Mouse (Mus musculus): ENCODE data around the gene Clspn.

Clspn gene

GRCm38 (mm10) chr4:126637446-126637845 lies 80.7 kb downstream of the Clspn start:
- no peak for DNase-seq (ENCODE audit: low spot score)

DNA sequence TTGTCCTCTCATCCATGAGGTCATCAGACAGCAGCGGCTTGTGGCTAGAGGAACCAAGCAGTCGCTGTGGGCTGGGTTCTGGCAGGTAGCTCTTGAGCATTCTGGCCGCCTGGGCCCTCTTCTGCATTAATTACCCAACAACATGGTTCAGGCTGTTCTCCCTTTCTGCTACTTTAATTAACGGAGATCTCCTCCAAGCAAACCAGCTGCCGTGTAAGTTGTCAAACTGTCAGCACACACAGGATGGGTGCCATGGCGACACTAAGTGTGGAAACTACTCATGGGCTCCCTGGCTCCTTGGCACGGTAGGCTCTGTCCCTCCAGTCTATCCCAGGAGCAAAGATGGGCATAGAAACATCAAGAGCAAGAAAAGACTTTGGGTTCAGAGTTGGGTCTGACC lies 82.6 kb downstream of the Clspn start:
- no peak for DNase-seq (ENCODE audit: low spot score)

GRCm38 (mm10) chr4:126641901-126642300 lies 85.2 kb downstream of the Clspn start:
- DNase-seq (ENCODE audit: low spot score): no peak

Data from ovary, postnatal 14 days (tissue).